Mouse (Mus musculus): ENCODE results near the gene Dhrs4. TPM values are rescaled to one million over a fixed set of nuclear protein-coding genes. Genes with fewer than 3 reads are reported as not detected.

The Dhrs4 gene
- polyA plus RNA-seq, 1 experiment from 2014 or later, result 89.1 TPM

Other genes with a start within 250 kb of the Dhrs4 start
- gene Carmil3, start 11.9 kb downstream of the Dhrs4 start, polyA plus RNA-seq (2015; fragmentation: Nextera tagmentation; extraction: Ambion mirVana), result 2.7 and 3.3 TPM in 2 replicates
- gene Cpne6, start 31.7 kb downstream of the Dhrs4 start, polyA plus RNA-seq (2015; fragmentation: Nextera tagmentation; extraction: Ambion mirVana), result 0.32 and 0.78 TPM in 2 replicates
- gene Nrl, start 46.2 kb downstream of the Dhrs4 start, polyA plus RNA-seq (2015; fragmentation: Nextera tagmentation; extraction: Ambion mirVana), result not detected in 2 replicates
- 36.9 and 38.0 TPM in 2 replicates for gene Pck2, start 61.5 kb downstream of the Dhrs4 start, polyA plus RNA-seq (2015; fragmentation: Nextera tagmentation; extraction: Ambion mirVana)
- gene Dcaf11, start 81.2 kb downstream of the Dhrs4 start, polyA plus RNA-seq (2015; fragmentation: Nextera tagmentation; extraction: Ambion mirVana), result 55.9 and 58.7 TPM in 2 replicates
- gene A730061H03Rik, start 81.6 kb downstream of the Dhrs4 start, polyA plus RNA-seq (2015; fragmentation: Nextera tagmentation; extraction: Ambion mirVana), result 0.74 TPM in 1 of 2 replicates, not detected in the other
- 22.5 and 25.5 TPM in 2 replicates for gene Fitm1, start 96.9 kb downstream of the Dhrs4 start, polyA plus RNA-seq (2015; fragmentation: Nextera tagmentation; extraction: Ambion mirVana)
- gene Psme1, start 99.4 kb downstream of the Dhrs4 start, polyA plus RNA-seq (2015; fragmentation: Nextera tagmentation; extraction: Ambion mirVana), result 145 and 150 TPM in 2 replicates
- 4.9 and 5.0 TPM in 2 replicates for gene Emc9, start 106.5 kb downstream of the Dhrs4 start, polyA plus RNA-seq (2015; fragmentation: Nextera tagmentation; extraction: Ambion mirVana)
- gene Psme2, start 112.4 kb downstream of the Dhrs4 start, polyA plus RNA-seq (2015; fragmentation: Nextera tagmentation; extraction: Ambion mirVana), result 251 and 280 TPM in 2 replicates
- gene Rnf31, start 113.0 kb downstream of the Dhrs4 start, polyA plus RNA-seq (2015; fragmentation: Nextera tagmentation; extraction: Ambion mirVana), result 22.5 and 23.2 TPM in 2 replicates
- gene Irf9, start 124.8 kb downstream of the Dhrs4 start, polyA plus RNA-seq (2015; fragmentation: Nextera tagmentation; extraction: Ambion mirVana), result 11.2 and 11.4 TPM in 2 replicates
- gene Rec8, start 139.3 kb downstream of the Dhrs4 start, polyA plus RNA-seq (2015; fragmentation: Nextera tagmentation; extraction: Ambion mirVana), result 6.1 and 7.0 TPM in 2 replicates
- 107 and 113 TPM in 2 replicates for gene Ipo4, start 157.2 kb downstream of the Dhrs4 start, polyA plus RNA-seq (2015; fragmentation: Nextera tagmentation; extraction: Ambion mirVana)
- gene Gm49378, start 159.1 kb downstream of the Dhrs4 start, polyA plus RNA-seq (2015; fragmentation: Nextera tagmentation; extraction: Ambion mirVana), result 1.3 and 1.9 TPM in 2 replicates
- gene Tm9sf1, start 165.0 kb downstream of the Dhrs4 start, polyA plus RNA-seq (2015; fragmentation: Nextera tagmentation; extraction: Ambion mirVana), result 108 and 113 TPM in 2 replicates
- gene Tssk4, start 171.4 kb downstream of the Dhrs4 start, polyA plus RNA-seq (2015; fragmentation: Nextera tagmentation; extraction: Ambion mirVana), result 0.91 and 1.0 TPM in 2 replicates
- 68.7 and 69.5 TPM in 2 replicates for gene Mdp1, start 181.8 kb downstream of the Dhrs4 start, polyA plus RNA-seq (2015; fragmentation: Nextera tagmentation; extraction: Ambion mirVana)
- gene Gmpr2, start 193.2 kb downstream of the Dhrs4 start, polyA plus RNA-seq (2015; fragmentation: Nextera tagmentation; extraction: Ambion mirVana), result 70.2 and 72.7 TPM in 2 replicates
- gene Nedd8, start 193.4 kb downstream of the Dhrs4 start, polyA plus RNA-seq (2015; fragmentation: Nextera tagmentation; extraction: Ambion mirVana), result 606 and 624 TPM in 2 replicates
- gene Tinf2, start 203.1 kb downstream of the Dhrs4 start, polyA plus RNA-seq (2015; fragmentation: Nextera tagmentation; extraction: Ambion mirVana), result 43.4 and 44.0 TPM in 2 replicates
- 5.0 and 5.7 TPM in 2 replicates for gene Tgm1, start 235.2 kb downstream of the Dhrs4 start, polyA plus RNA-seq (2015; fragmentation: Nextera tagmentation; extraction: Ambion mirVana)
- 24.8 and 26.2 TPM in 2 replicates for gene Rabggta, start 243.5 kb downstream of the Dhrs4 start, polyA plus RNA-seq (2015; fragmentation: Nextera tagmentation; extraction: Ambion mirVana)